In the genomic region with DNA sequence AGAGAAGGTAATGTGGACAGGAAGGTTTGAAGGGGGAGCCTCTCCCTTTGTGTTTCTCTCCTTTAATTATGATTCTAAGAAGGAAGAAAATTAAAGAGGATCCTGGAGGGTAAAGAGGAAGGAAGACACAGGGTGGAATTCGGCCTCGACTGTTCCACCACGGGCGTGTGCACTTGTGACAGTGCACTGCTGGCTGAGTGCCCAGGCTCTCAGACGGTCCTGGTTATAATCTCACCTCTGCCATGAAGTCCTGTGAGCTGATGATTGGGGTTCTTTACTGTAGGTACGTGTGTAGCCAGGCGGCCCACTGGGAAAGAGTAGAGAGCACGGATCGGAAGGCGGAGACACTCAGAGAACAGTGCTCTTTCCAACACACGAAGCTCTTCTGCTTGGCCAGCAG, we compare ENCODE assay signal across 30 mouse cellular contexts. TPM values are rescaled to one million over a fixed set of nuclear protein-coding genes. Genes with fewer than 3 reads are reported as not detected.
DNase-seq lines count a peak whose midpoint lies in the region; ATAC-seq and TF ChIP-seq lines count a peak whose summit lies in the region.
"Had no signal": no experiment of that assay in that cellular context is flagged by ENCODE, and none has a peak within 500 bp of the region (broad histone marks: within the 10 kb centered on the region; RNA-seq: fewer than 3 reads in every experiment).

No protein-coding gene starts in this region.

- peaks cover 39% of the 10 kb centered on the region for H3K4me1 ChIP-seq in hindbrain, embryonic 13.5 days (replicated peaks)
- H3K4me1 ChIP-seq in hindbrain, embryonic 11.5 days (replicated peaks; ENCODE audit: control insufficient read depth, insufficient read depth, low read length): no peaks in the 10 kb centered on the region
- no peaks in the 10 kb centered on the region for H3K4me1 ChIP-seq in megakaryocyte, embryonic 14.5 days
- no peaks in the 10 kb centered on the region for H3K4me1 ChIP-seq in MEL (ENCODE audit: control insufficient read depth in 1 of 2, insufficient read depth in 2 of 2, low read length in 2 of 2)
- H3K4me1 ChIP-seq: liver, embryonic 12.5 days; neural tube, embryonic 12.5 days had no signal

- no peaks in the 10 kb centered on the region for H3K9me3 ChIP-seq in hindbrain, embryonic 13.5 days
- H3K9me3 ChIP-seq in hindbrain, embryonic 11.5 days (ENCODE audit: control insufficient read depth, low read length): no peaks in the 10 kb centered on the region
- peaks cover 39% of the 10 kb centered on the region for H3K9me3 ChIP-seq in megakaryocyte, embryonic 14.5 days
- no peaks in the 10 kb centered on the region for H3K9me3 ChIP-seq in MEL (replicated peaks; ENCODE audit: insufficient read depth, low read length)
- H3K9me3 ChIP-seq: embryonic facial prominence, embryonic 15.5 days; heart, embryonic 12.5 days; hindbrain, embryonic 10.5 days; intestine, embryonic 15.5 days; limb, embryonic 12.5 days; neural tube, embryonic 12.5 days had no signal

- no peaks in the 10 kb centered on the region for H3K27me3 ChIP-seq in hindbrain, embryonic 13.5 days
- H3K27me3 ChIP-seq in hindbrain, embryonic 11.5 days (ENCODE audit: control insufficient read depth, insufficient read depth, low read length): no peaks in the 10 kb centered on the region
- no peaks in the 10 kb centered on the region for H3K27me3 ChIP-seq in megakaryocyte, embryonic 14.5 days (replicated peaks)
- no peaks in the 10 kb centered on the region for H3K27me3 ChIP-seq in MEL (ENCODE audit: control insufficient read depth in 1 of 2, insufficient read depth in 2 of 2, low read length in 2 of 2)
- H3K27me3 ChIP-seq: embryonic facial prominence, embryonic 15.5 days; limb, embryonic 12.5 days; liver, embryonic 12.5 days; neural tube, embryonic 12.5 days had no signal

- no peak overlapping the region for H3K4me3 ChIP-seq in hindbrain, embryonic 13.5 days
- H3K4me3 ChIP-seq in hindbrain, embryonic 11.5 days (ENCODE audit: low read depth, low read length): no peak overlapping the region
- peak overlapping the region; percentile 24 for H3K4me3 ChIP-seq in megakaryocyte, embryonic 14.5 days (replicated peaks)
- no peak overlapping the region for H3K4me3 ChIP-seq in MEL (ENCODE audit: control insufficient read depth in 1 of 2, insufficient read depth in 1 of 2, low read depth in 2 of 2, low read length in 2 of 2)
- H3K4me3 ChIP-seq: embryonic facial prominence, embryonic 15.5 days; heart, embryonic 12.5 days; hindbrain, embryonic 10.5 days; intestine, embryonic 15.5 days; limb, embryonic 12.5 days; liver, embryonic 12.5 days; neural tube, embryonic 12.5 days had no signal

- H3K27ac ChIP-seq in hindbrain, embryonic 13.5 days: peak overlapping the region; percentile 70
- H3K27ac ChIP-seq in hindbrain, embryonic 11.5 days (ENCODE audit: low read depth, low read length): no peak overlapping the region
- no peak overlapping the region for H3K27ac ChIP-seq in MEL (ENCODE audit: control insufficient read depth, low read depth, low read length)
- H3K27ac ChIP-seq: embryonic facial prominence, embryonic 15.5 days; intestine, embryonic 15.5 days; limb, embryonic 12.5 days; liver, embryonic 12.5 days; neural tube, embryonic 12.5 days had no signal

- H3K36me3 ChIP-seq in hindbrain, embryonic 13.5 days: peaks cover 6% of the 10 kb centered on the region
- H3K36me3 ChIP-seq in hindbrain, embryonic 11.5 days (ENCODE audit: control insufficient read depth, insufficient read depth, low read length): no peaks in the 10 kb centered on the region
- H3K36me3 ChIP-seq in megakaryocyte, embryonic 14.5 days (replicated peaks; ENCODE audit: low read length): no peaks in the 10 kb centered on the region
- no peaks in the 10 kb centered on the region for H3K36me3 ChIP-seq in MEL (ENCODE audit: control insufficient read depth in 1 of 2, insufficient read depth in 2 of 2, low read length in 2 of 2)
- H3K36me3 ChIP-seq: embryonic facial prominence, embryonic 15.5 days; heart, embryonic 12.5 days; hindbrain, embryonic 10.5 days; intestine, embryonic 15.5 days; limb, embryonic 12.5 days; liver, embryonic 12.5 days; neural tube, embryonic 12.5 days had no signal

- ATAC-seq in hindbrain, embryonic 13.5 days (ENCODE audit: low FRiP score): no peak
- no peak for ATAC-seq in hindbrain, embryonic 11.5 days (ENCODE audit: low FRiP score)
- ATAC-seq in megakaryocyte, adult 5-6 weeks (ENCODE audit: poor library complexity, severe bottlenecking): no peak
- ATAC-seq: intestine, embryonic 15.5 days; liver, embryonic 12.5 days had no signal

- WGBS in hindbrain, embryonic 13.5 days: 69% methylated on average over 11 of the region's 11 CpGs
- 87% methylated on average over 11 of the region's 11 CpGs for WGBS in hindbrain, embryonic 11.5 days

- TF ChIP-seq EP300 in MEL (IDR thresholded peaks at IDR 0.05; ENCODE audit: low read depth in 1 of 2, low read length in 2 of 2): no peak

- no peak for TF ChIP-seq RAD21 in MEL (IDR thresholded peaks at IDR 0.05; ENCODE audit: low read depth, low read length)

- H3K9ac ChIP-seq in hindbrain, embryonic 13.5 days: no peak overlapping the region
- no peak overlapping the region for H3K9ac ChIP-seq in hindbrain, embryonic 11.5 days (ENCODE audit: low read depth, low read length)
- H3K9ac ChIP-seq in MEL (ENCODE audit: control insufficient read depth, low read depth, low read length, poor library complexity, severe bottlenecking): no peak overlapping the region
- H3K9ac ChIP-seq: embryonic facial prominence, embryonic 15.5 days; forebrain, postnatal 0 days; heart, embryonic 12.5 days; intestine, embryonic 15.5 days; limb, embryonic 12.5 days; liver, embryonic 12.5 days; neural tube, embryonic 12.5 days had no signal

- no peak for DNase-seq in hindbrain, embryonic 11.5 days (ENCODE audit: low spot score)
- peak; percentile 15 for DNase-seq in MEL (ENCODE audit: low read depth, low spot score)
- peak; percentile 64 for DNase-seq in R1 (ENCODE audit: low read depth, low spot score)
- DNase-seq in spleen, postnatal 10 days (ENCODE audit: low spot score in 2 of 2): no peak
- DNase-seq: adrenal gland, postnatal 14 days; embryo, embryonic 11 days; kidney, adult 9 months; kidney, postnatal 14 days; lung, adult 18-20 months; thymus, adult 18-20 months; thymus, postnatal 36 days had no signal

- no peaks in the 10 kb centered on the region for H3K79me2 ChIP-seq in MEL (ENCODE audit: control insufficient read depth, insufficient read depth, low read length, poor library complexity)

- H3K4me2 ChIP-seq in hindbrain, embryonic 13.5 days: no peak overlapping the region
- no peak overlapping the region for H3K4me2 ChIP-seq in hindbrain, embryonic 11.5 days (replicated peaks; ENCODE audit: low read depth, low read length)
- H3K4me2 ChIP-seq: embryonic facial prominence, embryonic 15.5 days; heart, embryonic 12.5 days; intestine, embryonic 15.5 days; limb, embryonic 12.5 days; liver, embryonic 12.5 days; neural tube, embryonic 12.5 days had no signal

- no peak for TF ChIP-seq POLR2A in MEL (IDR thresholded peaks at IDR 0.05; ENCODE audit: control insufficient read depth in 1 of 2, insufficient read depth in 1 of 2, low read depth in 1 of 2, low read length in 2 of 2, poor library complexity in 1 of 2)

- no peak for TF ChIP-seq CTCF in MEL (IDR thresholded peaks at IDR 0.05 in 2 of 3, conservative IDR thresholded peaks at IDR 0.05 in 1 of 3; ENCODE audit: control insufficient read depth in 1 of 3, insufficient read depth in 1 of 3, low read depth in 2 of 3, low read length in 3 of 3, poor library complexity in 1 of 3, severe bottlenecking in 1 of 3)

TF ChIP-seq in MEL, 35 proteins besides CTCF, POLR2A, EP300 and RAD21:
- TF ChIP-seq TBP (IDR thresholded peaks at IDR 0.05; ENCODE audit: low read depth, low read length): no peak
- no peak for TF ChIP-seq BHLHE40 (IDR thresholded peaks at IDR 0.05; ENCODE audit: borderline replicate concordance, low read depth, low read length)
- no peak for TF ChIP-seq ZC3H11A (IDR thresholded peaks at IDR 0.05; ENCODE audit: low read depth, low read length)
- no peak for TF ChIP-seq TCF12 (IDR thresholded peaks at IDR 0.05; ENCODE audit: low read depth, low read length)
- no peak for TF ChIP-seq MYB (IDR thresholded peaks at IDR 0.05; ENCODE audit: low read depth, low read length)
- TF ChIP-seq ZNF384 (IDR thresholded peaks at IDR 0.05; ENCODE audit: low read depth, low read length): no peak
- TF ChIP-seq MAFK (IDR thresholded peaks at IDR 0.05; ENCODE audit: borderline replicate concordance, low read depth, low read length): no peak
- TF ChIP-seq NELFE (IDR thresholded peaks at IDR 0.05; ENCODE audit: low read depth, low read length): no peak
- TF ChIP-seq MAX (IDR thresholded peaks at IDR 0.05; ENCODE audit: low read length): no peak
- TF ChIP-seq SIN3A (IDR thresholded peaks at IDR 0.05; ENCODE audit: low read length): no peak
- TF ChIP-seq USF2 (IDR thresholded peaks at IDR 0.05; ENCODE audit: borderline replicate concordance in 1 of 2, insufficient read depth in 1 of 2, low read depth in 1 of 2, low read length in 2 of 2): no peak
- TF ChIP-seq MAZ (IDR thresholded peaks at IDR 0.05; ENCODE audit: low read depth, low read length): no peak
- no peak for TF ChIP-seq ETS1 (IDR thresholded peaks at IDR 0.05; ENCODE audit: low read depth, low read length)
- no peak for TF ChIP-seq MEF2A (IDR thresholded peaks at IDR 0.05; ENCODE audit: extremely low read depth, insufficient replicate concordance, low read depth, low read length, poor library complexity, severe bottlenecking)
- TF ChIP-seq UBTF (IDR thresholded peaks at IDR 0.05; ENCODE audit: borderline replicate concordance, insufficient read depth, low read depth, low read length): no peak
- no peak for TF ChIP-seq USF1 (IDR thresholded peaks at IDR 0.05; ENCODE audit: low read depth, low read length)
- TF ChIP-seq KAT2A (conservative IDR thresholded peaks at IDR 0.05; ENCODE audit: low read depth, low read length): no peak
- TF ChIP-seq E2F4 (IDR thresholded peaks at IDR 0.05; ENCODE audit: borderline replicate concordance, low read depth, low read length): no peak
- no peak for TF ChIP-seq POLR2AphosphoS5 (IDR thresholded peaks at IDR 0.05; ENCODE audit: borderline replicate concordance, low read depth, low read length)
- no peak for TF ChIP-seq TAL1 (IDR thresholded peaks at IDR 0.05; ENCODE audit: low read length)

RNA-seq across cellular contexts. Expression of a gene that starts 12.4 kb away (rescaled TPM):
- not detected in 2 replicates for polyA plus RNA-seq in hindbrain, embryonic 13.5 days (2015; fragmentation: Nextera tagmentation; extraction: Ambion mirVana)
- not detected in 2 replicates for polyA plus RNA-seq in hindbrain, embryonic 11.5 days (2014; fragmentation: Nextera tagmentation; extraction: Ambion mirVana)
- not detected in 2 replicates for polyA plus RNA-seq in megakaryocyte, embryonic 14.5 days (2012; ENCODE audit: insufficient read depth, low replicate concordance)
- total RNA-seq in megakaryocyte, adult 5-6 weeks (2015): not detected in 2 replicates
- total RNA-seq in megakaryocyte, adult 5-6 weeks (2017): not detected in 2 replicates
- total RNA-seq in MEL (2012; rRNA removed): not detected in 2 replicates
- polyA plus RNA-seq in MEL (2012; ENCODE audit: insufficient read depth in 1 of 2, insufficient read length in 2 of 2, low read depth in 1 of 2, low replicate concordance in 2 of 2, missing spikeins in 1 of 2): not detected
- total RNA-seq: adrenal gland, postnatal 14 days; forebrain, postnatal 0 days; gastrocnemius, postnatal 14 days; heart, adult 18-20 months; heart, postnatal 10 days; layer of hippocampus, adult 18-20 months; left cerebral cortex, adult 8-10 months; megakaryocyte-erythroid progenitor cell, adult 5-6 weeks had no signal
- polyA plus RNA-seq: C2C12; embryonic facial prominence, embryonic 15.5 days; forebrain, postnatal 0 days; heart, embryonic 12.5 days; hindbrain, embryonic 10.5 days; intestine, embryonic 15.5 days; limb, embryonic 12.5 days; liver, embryonic 12.5 days; neural tube, embryonic 12.5 days; stomach, embryonic 16.5 days had no signal

Comparison
In these comparisons a context has a peak if more than half of its experiments do, and no peak if none do; other contexts are left out.
1. DNase-seq: peak in MEL (single experiment) and R1 (single experiment); none in hindbrain, embryonic 11.5 days (single experiment) and spleen, postnatal 10 days (0 of 2).